Comparison of ENCODE assay signal across 16 mouse cellular contexts in the genomic region with DNA sequence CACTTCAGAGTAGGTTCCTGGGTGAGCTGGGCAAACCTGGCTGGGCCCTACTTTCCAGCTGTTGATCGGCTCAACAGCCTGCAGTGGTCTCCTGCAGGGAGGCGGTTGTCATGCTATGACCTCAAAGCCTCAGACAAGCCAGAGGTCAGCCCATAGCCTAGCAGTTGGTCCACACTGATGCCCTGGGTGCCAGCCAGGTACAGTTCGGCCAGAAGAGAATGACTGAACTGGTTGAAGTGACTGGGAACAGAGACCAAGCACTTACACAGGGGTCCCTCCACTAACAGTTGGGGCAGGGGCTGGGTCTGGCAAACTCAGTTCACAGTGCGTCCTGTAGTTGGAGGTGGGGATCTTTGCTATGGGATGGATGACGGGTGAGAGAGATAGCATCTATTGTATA.
DNase-seq lines count a peak whose midpoint lies in the region; ATAC-seq lines count a peak whose summit lies in the region.
"Had no signal": no experiment of that assay in that cellular context is flagged by ENCODE, and none has a peak within 500 bp of the region (broad histone marks: within the 10 kb centered on the region; RNA-seq: fewer than 3 reads in every experiment).

No protein-coding gene starts in this region.

- no peak overlapping the region for H3K4me2 ChIP-seq in heart, embryonic 14.5 days (ENCODE audit: low read length)
- H3K4me2 ChIP-seq in midbrain, embryonic 15.5 days = no peak overlapping the region
- no peak overlapping the region for H3K4me2 ChIP-seq in midbrain, embryonic 14.5 days (ENCODE audit: low read length)
- no peak overlapping the region for H3K4me2 ChIP-seq in stomach, embryonic 15.5 days
- H3K4me2 ChIP-seq: embryonic facial prominence, embryonic 13.5 days; kidney, embryonic 15.5 days; liver, embryonic 11.5 days; lung, embryonic 14.5 days had no signal

- 0 out of 2 replicates have a peak, but pooled peaks have one; percentile 7 for ATAC-seq in heart, embryonic 14.5 days (ENCODE audit: insufficient number of reproducible peaks, insufficient read depth, low FRiP score, low read depth)
- ATAC-seq in midbrain, embryonic 15.5 days (replicated peaks) = no peak
- ATAC-seq in midbrain, embryonic 14.5 days (ENCODE audit: low FRiP score, low TSS enrichment) = no peak
- ATAC-seq in stomach, embryonic 15.5 days (ENCODE audit: insufficient read depth, low FRiP score, low read depth) = no peak

- no peak overlapping the region for H3K9ac ChIP-seq in heart, embryonic 14.5 days (ENCODE audit: low read length)
- H3K9ac ChIP-seq in midbrain, embryonic 15.5 days = no peak overlapping the region
- H3K9ac ChIP-seq in midbrain, embryonic 14.5 days (replicated peaks; ENCODE audit: low read length) = no peak overlapping the region
- no peak overlapping the region for H3K9ac ChIP-seq in stomach, embryonic 15.5 days
- H3K9ac ChIP-seq: embryonic facial prominence, embryonic 13.5 days; kidney, embryonic 15.5 days; lung, embryonic 14.5 days had no signal

- no peak overlapping the region for H3K4me3 ChIP-seq in heart, embryonic 14.5 days (ENCODE audit: control insufficient read depth in 1 of 2, insufficient read depth in 1 of 2, low read depth in 1 of 2, low read length in 2 of 2)
- H3K4me3 ChIP-seq in midbrain, embryonic 15.5 days = no peak overlapping the region
- H3K4me3 ChIP-seq in midbrain, embryonic 14.5 days (replicated peaks; ENCODE audit: low read depth, low read length) = no peak overlapping the region
- no peak overlapping the region for H3K4me3 ChIP-seq in stomach, embryonic 15.5 days (replicated peaks)
- H3K4me3 ChIP-seq: embryonic facial prominence, embryonic 13.5 days; heart, embryonic 10.5 days; kidney, embryonic 15.5 days had no signal

- H3K27ac ChIP-seq in heart, embryonic 14.5 days (replicated peaks in 1 of 2; ENCODE audit: control insufficient read depth in 1 of 2, insufficient read depth in 1 of 2, low read depth in 2 of 2, low read length in 2 of 2) = peak overlapping the region; percentile 37 to 50; a peak in 1 of 4 replicates
- 0 out of 2 replicates have a peak overlapping the region, but pooled peaks have one; percentile 40 for H3K27ac ChIP-seq in midbrain, embryonic 15.5 days
- H3K27ac ChIP-seq in midbrain, embryonic 14.5 days (replicated peaks; ENCODE audit: low read depth, low read length) = no peak overlapping the region
- peak overlapping the region; percentile 26; the same call in 1 of the 2 replicates for H3K27ac ChIP-seq in stomach, embryonic 15.5 days
- H3K27ac ChIP-seq: embryonic facial prominence, embryonic 13.5 days; heart, embryonic 10.5 days; kidney, embryonic 15.5 days; macrophage had no signal

- H3K27me3 ChIP-seq in heart, embryonic 14.5 days (ENCODE audit: control insufficient read depth, insufficient read depth, low read length) = no peaks in the 10 kb centered on the region
- H3K27me3 ChIP-seq in midbrain, embryonic 15.5 days (replicated peaks) = no peaks in the 10 kb centered on the region
- no peaks in the 10 kb centered on the region for H3K27me3 ChIP-seq in midbrain, embryonic 14.5 days (ENCODE audit: control insufficient read depth, insufficient read depth, low read length)
- no peaks in the 10 kb centered on the region for H3K27me3 ChIP-seq in stomach, embryonic 15.5 days (replicated peaks)

- H3K4me1 ChIP-seq in heart, embryonic 14.5 days (ENCODE audit: control insufficient read depth in 2 of 2, insufficient read depth in 2 of 2, low read length in 2 of 2) = peaks cover 4% of the 10 kb centered on the region in 2 experiments; a peak in 1 of 4 replicates
- peaks cover 19% of the 10 kb centered on the region for H3K4me1 ChIP-seq in midbrain, embryonic 15.5 days
- peaks cover 15% of the 10 kb centered on the region for H3K4me1 ChIP-seq in midbrain, embryonic 14.5 days (ENCODE audit: control insufficient read depth, insufficient read depth, low read length)
- peaks cover 4% of the 10 kb centered on the region for H3K4me1 ChIP-seq in stomach, embryonic 15.5 days

- no peaks in the 10 kb centered on the region for H3K9me3 ChIP-seq in heart, embryonic 14.5 days (ENCODE audit: control insufficient read depth, low read length)
- H3K9me3 ChIP-seq in midbrain, embryonic 15.5 days = no peaks in the 10 kb centered on the region
- no peaks in the 10 kb centered on the region for H3K9me3 ChIP-seq in midbrain, embryonic 14.5 days (ENCODE audit: control insufficient read depth, low read length)
- no peaks in the 10 kb centered on the region for H3K9me3 ChIP-seq in stomach, embryonic 15.5 days
- H3K9me3 ChIP-seq: embryonic facial prominence, embryonic 13.5 days; heart, embryonic 10.5 days; kidney, embryonic 15.5 days had no signal

- peak; percentile 53 for DNase-seq in cerebellum, adult 11-12 months
- no peak for DNase-seq in cerebellum, adult 9-10 months
- DNase-seq in heart, postnatal 4 days = no peak
- DNase-seq in midbrain, embryonic 14.5 days = no peak
- no peak for DNase-seq in yolk sac, embryonic 10.5 days (ENCODE audit: low spot score)
- DNase-seq: gastrocnemius, postnatal 36 days; thymus, postnatal 25 days had no signal

- H3K36me3 ChIP-seq in heart, embryonic 14.5 days (ENCODE audit: control insufficient read depth, insufficient read depth, low read length) = no peaks in the 10 kb centered on the region
- H3K36me3 ChIP-seq in midbrain, embryonic 15.5 days (replicated peaks) = no peaks in the 10 kb centered on the region
- no peaks in the 10 kb centered on the region for H3K36me3 ChIP-seq in midbrain, embryonic 14.5 days (ENCODE audit: control insufficient read depth, insufficient read depth, low read length)
- H3K36me3 ChIP-seq in stomach, embryonic 15.5 days = no peaks in the 10 kb centered on the region
- H3K36me3 ChIP-seq: embryonic facial prominence, embryonic 13.5 days; heart, embryonic 10.5 days; kidney, embryonic 15.5 days had no signal

- WGBS in heart, embryonic 14.5 days = 69% methylated on average over 5 of the region's 5 CpGs
- 79% methylated on average over 5 of the region's 5 CpGs for WGBS in midbrain, embryonic 15.5 days
- 76% methylated on average over 5 of the region's 5 CpGs for WGBS in midbrain, embryonic 14.5 days
- WGBS in stomach, embryonic 15.5 days = 71% methylated on average over 5 of the region's 5 CpGs
